Mouse (Mus musculus) midbrain, embryonic 13.5 days (tissue): ENCODE measurements at regions not wholly inside any gene's neighbourhood (a gene's known extent, or its start where the extent isn't known, plus 50 kb on each side); places are given as distances from the start of the nearest gene placed in this dataset.
A peak's percentile ranks its signal among the peaks of the same experiment; 100 is the strongest.
"Not testable (repeated sequence)": the region's sequence is repeated elsewhere in the genome, so short reads cannot be mapped to it uniquely, and the experiment has no call there.

Experiments
- ATAC-seq: fragments of 200-750 bp; cut with Nextera tagmentation; 2 replicates; pipeline ENCODE4 v1.8.0; 2017; ENCODE audit warnings: mild to moderate bottlenecking, moderate TSS enrichment, moderate library complexity
- H3K27ac ChIP-seq: fragments of 300-500 bp; sonication (generic); 2 replicates; pipeline ENCODE4 v1.5.1; 2015; ENCODE audit warnings: inconsistent platforms, mild to moderate bottlenecking, moderate library complexity
- H3K27me3 ChIP-seq: fragments of 300-500 bp; sonication (generic); 2 replicates; pipeline ENCODE4 v1.6.1; 2015; ENCODE audit warnings: mild to moderate bottlenecking, inconsistent platforms
- H3K36me3 ChIP-seq: fragments of 300-500 bp; sonication (generic); 2 replicates; pipeline ENCODE4 v1.6.1; 2015; ENCODE audit warnings: mild to moderate bottlenecking, inconsistent platforms
- H3K4me1 ChIP-seq: fragments of 300-500 bp; sonication (generic); replicated peaks from 2 replicates; pipeline ENCODE4 v1.6.1; 2015; ENCODE audit warnings: inconsistent platforms
- H3K4me2 ChIP-seq: fragments of 300-500 bp; sonication (generic); replicated peaks from 2 replicates; pipeline ENCODE4 v1.6.1; 2015; ENCODE audit warnings: moderate library complexity, mild to moderate bottlenecking, inconsistent platforms
- H3K4me3 ChIP-seq: fragments of 300-500 bp; sonication (generic); replicated peaks from 2 replicates; pipeline ENCODE4 v1.5.1; 2015; ENCODE audit warnings: mild to moderate bottlenecking, inconsistent platforms
- H3K9ac ChIP-seq: fragments of 300-500 bp; sonication (generic); replicated peaks from 2 replicates; pipeline ENCODE4 v1.6.1; 2015; ENCODE audit warnings: mild to moderate bottlenecking, inconsistent platforms
- H3K9me3 ChIP-seq: fragments of 300-500 bp; sonication (generic); 2 replicates; pipeline ENCODE4 v1.6.1; 2016; ENCODE audit warnings: mild to moderate bottlenecking, inconsistent platforms
- WGBS: fragments of 180-500 bp; shearing (Covaris S2); methylation state at CpG from one replicate; pipeline ENCODE4 v1.1.7; 2015; 5-methylcytosine and 5-hydroxymethylcytosine counted together

GRCm38 (mm10) chr17:16952146-16952545 is 111.8 kb upstream of the Zfp960 start:
- H3K4me2 ChIP-seq = peak overlapping the region; percentile 46
- ATAC-seq = not testable (repeated sequence)

GRCm38 (mm10) chr17:16997241-16997640 is 66.7 kb upstream of the Zfp960 start:
- 85% methylated on average over 21 of the region's 21 CpGs for WGBS
- not testable (repeated sequence) for H3K36me3 ChIP-seq, H3K4me1 ChIP-seq, H3K9me3 ChIP-seq, H3K27ac ChIP-seq, H3K4me3 ChIP-seq, ATAC-seq, H3K9ac ChIP-seq, H3K27me3 ChIP-seq, H3K4me2 ChIP-seq

More at GRCm38 (mm10) chr17:16952146-16952545, 111.8 kb upstream of the Zfp960 start:
- H3K4me3 ChIP-seq = peak overlapping the region; percentile 48
- not testable (repeated sequence) for H3K9ac ChIP-seq, H3K4me1 ChIP-seq, H3K27ac ChIP-seq, H3K36me3 ChIP-seq, H3K27me3 ChIP-seq, H3K9me3 ChIP-seq
- WGBS = 44% methylated on average over 2 of the region's 2 CpGs

- not testable (repeated sequence) for H3K27me3 ChIP-seq, H3K27ac ChIP-seq, H3K9me3 ChIP-seq, H3K4me1 ChIP-seq, H3K36me3 ChIP-seq
- ATAC-seq = peak; percentile 100
- H3K4me3 ChIP-seq = peak overlapping the region; percentile 53
- WGBS = 3% methylated on average over 16 of the region's 16 CpGs
- H3K9ac ChIP-seq = peak overlapping the region; percentile 60
- peak overlapping the region; percentile 54 for H3K4me2 ChIP-seq
Measured at GRCm38 (mm10) chr17:17004632-17005265, 59.2 kb upstream of the Zfp960 start.

- Histone ChIP-seq H3K4me3 (peak overlapping the region; percentile 53), H3K4me2 (peak overlapping the region; percentile 54), H3K9ac (peak overlapping the region; percentile 60)
- not testable (repeated sequence) for H3K4me1 ChIP-seq, ATAC-seq, H3K27ac ChIP-seq, H3K9me3 ChIP-seq, H3K36me3 ChIP-seq, H3K27me3 ChIP-seq
- 6% methylated on average over 11 of the region's 11 CpGs for WGBS
Measured at GRCm38 (mm10) chr17:17005267-17005666, 58.6 kb upstream of the Zfp960 start.
